Mouse (Mus musculus) midbrain, embryonic 12.5 days (tissue): Measurements from ENCODE around the gene Zswim9. TPM values are rescaled to one million over a fixed set of nuclear protein-coding genes. Genes with fewer than 3 reads are reported as not detected.

ENCODE experiments used
- ATAC-seq: fragments of 200-750 bp; cut with Nextera tagmentation; 2 replicates; pipeline ENCODE4 v1.8.0; 2017; ENCODE audit warnings: low read depth, moderate TSS enrichment, moderate library complexity; ENCODE audit not compliant: low FRiP score
- H3K27ac ChIP-seq: fragments of 300-500 bp; sonication (generic); replicated peaks from 2 replicates; pipeline ENCODE4 v1.5.1; 2016; ENCODE audit warnings: mild to moderate bottlenecking
- H3K27me3 ChIP-seq: fragments of 300-500 bp; sonication (generic); 2 replicates; pipeline ENCODE4 v1.6.1; 2016; ENCODE audit warnings: mild to moderate bottlenecking
- H3K36me3 ChIP-seq: fragments of 300-500 bp; sonication (generic); 2 replicates; pipeline ENCODE4 v1.6.1; 2016
- H3K4me1 ChIP-seq: fragments of 300-500 bp; sonication (generic); 2 replicates; pipeline ENCODE4 v1.6.1; 2016
- H3K4me2 ChIP-seq: fragments of 300-500 bp; sonication (generic); replicated peaks from 2 replicates; pipeline ENCODE4 v1.6.1; 2016; ENCODE audit warnings: mild to moderate bottlenecking, moderate library complexity
- H3K4me3 ChIP-seq: fragments of 300-500 bp; sonication (generic); 2 replicates; pipeline ENCODE4 v1.5.1; 2016; ENCODE audit warnings: mild to moderate bottlenecking
- H3K9ac ChIP-seq: fragments of 300-500 bp; sonication (generic); replicated peaks from 2 replicates; pipeline ENCODE4 v1.6.1; 2016; ENCODE audit warnings: mild to moderate bottlenecking, moderate library complexity
- H3K9me3 ChIP-seq: fragments of 300-500 bp; sonication (generic); 2 replicates; pipeline ENCODE4 v1.6.1; 2016; ENCODE audit warnings: mild to moderate bottlenecking
- WGBS: fragments of 180-500 bp; shearing (Covaris S2); methylation state at CpG from one replicate; pipeline ENCODE4 v1.1.7; 2016; 5-methylcytosine and 5-hydroxymethylcytosine counted together
- polyA plus RNA-seq: library from polyadenylated mRNA; unstranded; fragments of >200 nt; fragmentation: Nextera tagmentation; extraction: Ambion mirVana; gene quantifications from 2 replicates; pipeline ENCODE4 v1.2.1, GENCODE M21; 2016

Gene Zswim9
- polyA plus RNA-seq, 1 experiment from 2014 or later = 15.1 TPM

DNA sequence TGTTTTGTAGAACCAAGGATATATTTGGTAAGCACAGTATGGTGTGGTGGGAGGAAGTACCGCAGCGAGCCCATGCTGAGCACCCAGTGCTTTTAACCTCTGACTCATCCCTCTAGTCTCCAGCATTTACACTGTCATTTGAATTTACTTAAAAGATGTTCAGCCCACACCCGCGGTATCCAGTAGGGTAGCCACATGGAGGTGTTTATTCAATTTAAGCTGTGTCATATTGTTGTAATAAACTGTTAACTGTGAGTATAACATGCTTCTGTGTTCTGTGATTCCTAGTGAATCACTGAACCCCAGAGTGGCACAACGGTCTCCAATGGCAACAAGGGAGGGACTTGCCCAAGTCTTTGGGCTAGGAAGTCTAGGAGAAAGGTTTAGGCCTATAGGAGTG, 14.7 kb downstream of the Zswim9 start:
- Histone ChIP-seq H3K27me3 (no peaks in the 10 kb centered on the region), H3K4me2 (no peak overlapping the region), H3K27ac (no peak overlapping the region), H3K9ac (no peak overlapping the region), H3K4me1 (no peaks in the 10 kb centered on the region), H3K9me3 (no peaks in the 10 kb centered on the region), H3K4me3 (no peak overlapping the region), H3K36me3 (0 out of 2 replicates have a peak, but pooled peaks cover 7% of the 10 kb centered on the region)
- ATAC-seq = no peak
- WGBS = 85% methylated on average over 5 of the region's 5 CpGs

DNA sequence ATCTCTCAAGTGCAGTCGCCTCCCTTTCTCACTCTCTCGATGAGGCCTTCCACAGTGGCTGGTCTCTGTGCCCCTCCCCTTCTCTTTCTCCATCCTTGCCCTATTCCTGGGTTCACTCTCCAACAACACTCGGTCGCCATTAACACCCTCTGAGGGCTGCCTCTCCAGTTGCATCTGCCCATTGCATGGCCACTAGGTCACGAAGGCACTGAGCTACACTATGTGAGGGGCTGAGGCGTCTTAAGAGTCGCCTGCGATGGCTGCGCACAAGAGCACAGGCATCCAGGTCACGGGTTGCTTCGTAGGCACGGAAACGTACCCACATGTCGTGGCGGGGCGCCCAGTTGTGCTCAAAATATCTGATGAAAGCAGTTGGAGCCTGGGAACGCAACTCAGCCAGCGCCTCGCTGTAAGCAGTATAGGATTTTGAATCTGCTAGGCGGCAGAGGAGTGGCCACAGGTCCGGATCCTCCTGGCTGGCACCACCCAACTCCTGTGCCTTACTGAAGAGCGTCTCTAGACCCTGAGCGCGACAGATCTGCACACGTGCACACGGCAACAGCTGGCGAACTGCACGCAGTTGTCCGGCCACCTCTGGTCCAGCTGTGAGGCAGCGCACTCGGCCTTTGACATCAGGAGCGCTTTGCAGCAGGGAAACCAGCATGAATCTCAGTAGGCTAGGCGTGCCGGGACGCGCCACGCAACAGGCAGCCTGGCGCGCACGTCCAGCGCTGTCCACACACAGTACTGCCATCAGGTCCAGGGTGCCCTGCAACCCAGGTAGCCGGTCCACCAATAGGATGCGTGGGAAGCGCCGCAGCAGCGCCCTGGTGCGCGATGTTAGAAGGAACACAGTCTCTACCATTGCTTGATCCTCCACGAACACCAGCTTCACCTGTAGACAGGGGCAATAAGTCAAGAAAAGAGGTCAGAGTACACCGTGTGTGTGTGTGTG, 17.5 kb downstream of the Zswim9 start:
- Histone ChIP-seq H3K27ac (no peak overlapping the region), H3K9ac (no peak overlapping the region), H3K4me1 (no peaks in the 10 kb centered on the region), H3K4me2 (no peak overlapping the region), H3K27me3 (no peaks in the 10 kb centered on the region), H3K4me3 (no peak overlapping the region), H3K9me3 (no peaks in the 10 kb centered on the region), H3K36me3 (0 out of 2 replicates have a peak, but pooled peaks cover 7% of the 10 kb centered on the region)
- ATAC-seq = 0 out of 2 replicates have a peak, but pooled peaks have one; percentile 48
- 54% methylated on average over 50 of the region's 50 CpGs for WGBS

DNA sequence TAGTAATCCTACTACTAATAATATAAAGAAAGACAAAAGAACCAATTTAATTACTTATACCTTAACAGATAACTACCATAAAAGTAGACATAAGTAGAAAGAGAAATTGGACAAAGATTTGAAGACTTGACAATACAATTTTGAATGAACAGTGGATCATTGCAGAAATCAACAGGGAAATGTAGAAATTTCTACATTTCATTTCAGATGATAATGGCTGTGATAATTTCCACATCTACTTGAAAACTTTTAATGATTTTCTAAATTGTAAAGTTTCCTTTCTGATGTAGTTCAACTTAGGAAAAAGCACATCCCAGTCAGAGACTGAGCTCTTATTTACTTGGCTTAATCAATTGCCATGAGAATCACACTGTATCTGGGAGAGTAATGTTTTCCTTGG, 65.8 kb downstream of the Zswim9 start, which contains the start of gene Vmn1r89:
Gene Vmn1r89, plus strand, starts transcription at position 301 of the 400 bp plus-strand sequence.
- no peak for ATAC-seq
- Histone ChIP-seq H3K36me3 (no peaks in the 10 kb centered on the region), H3K4me1 (no peaks in the 10 kb centered on the region), H3K4me2 (no peak within 1 kb of the TSS), H3K27me3 (no peaks in the 10 kb centered on the region), H3K4me3 (no peak within 1 kb of the TSS), H3K9me3 (no peaks in the 10 kb centered on the region), H3K9ac (no peak within 1 kb of the TSS), H3K27ac (no peak within 1 kb of the TSS)

Other genes starting within 250 kb of the Zswim9 start
- 139 and 150 TPM in 2 replicates for gene Chmp2a, start 243.9 kb downstream of the Zswim9 start, polyA plus RNA-seq
- 143 and 149 TPM in 2 replicates for gene Ube2m, start 240.4 kb downstream of the Zswim9 start, polyA plus RNA-seq
- gene Mzf1, start 224.0 kb downstream of the Zswim9 start, polyA plus RNA-seq = 5.2 and 5.3 TPM in 2 replicates
- not detected in 2 replicates for gene Vmn1r85, start 183.5 kb downstream of the Zswim9 start, polyA plus RNA-seq
- gene Vmn1r86, start 158.8 kb downstream of the Zswim9 start, polyA plus RNA-seq = not detected in 2 replicates
- not detected in 2 replicates for gene Vmn1r87, start 138.6 kb downstream of the Zswim9 start, polyA plus RNA-seq
- gene Vmn1r88, start 119.2 kb downstream of the Zswim9 start, polyA plus RNA-seq = not detected in 2 replicates
- gene Vmn1r89, start 65.7 kb downstream of the Zswim9 start, polyA plus RNA-seq = not detected in 2 replicates
- 98.0 and 100 TPM in 2 replicates for gene Lig1, start 1.4 kb downstream of the Zswim9 start, polyA plus RNA-seq
- gene Pla2g4c, start 45.9 kb upstream of the Zswim9 start, polyA plus RNA-seq = 1.1 and 1.3 TPM in 2 replicates
- gene Cabp5, start 119.4 kb upstream of the Zswim9 start, polyA plus RNA-seq = 0.14 TPM in 1 of 2 replicates, not detected in the other
- gene Bsph1, start 172.1 kb upstream of the Zswim9 start, polyA plus RNA-seq = not detected in 2 replicates